Mouse (Mus musculus) mouse embryonic stem cell (cell line): Measurements from ENCODE around the gene Cebpe.

ENCODE experiments used
- in situ Hi-C, 2 experiments: fragments of 300-500 bp; cut with MboI; formaldehyde crosslinking; loops; 1 replicate in 1 of 2; 3 replicates in 1 of 2; pipeline ENCODE4 v1.14.3; 2019 to 2020; ENCODE audit warnings: low sequenced_read_pairs in 2 of 2, low pct_unique_long_range_greater_than_20kb in 1 of 2, mixed read lengths in 1 of 2; ENCODE audit not compliant: unreplicated experiment in 1 of 2

Gene Cebpe

DNA sequence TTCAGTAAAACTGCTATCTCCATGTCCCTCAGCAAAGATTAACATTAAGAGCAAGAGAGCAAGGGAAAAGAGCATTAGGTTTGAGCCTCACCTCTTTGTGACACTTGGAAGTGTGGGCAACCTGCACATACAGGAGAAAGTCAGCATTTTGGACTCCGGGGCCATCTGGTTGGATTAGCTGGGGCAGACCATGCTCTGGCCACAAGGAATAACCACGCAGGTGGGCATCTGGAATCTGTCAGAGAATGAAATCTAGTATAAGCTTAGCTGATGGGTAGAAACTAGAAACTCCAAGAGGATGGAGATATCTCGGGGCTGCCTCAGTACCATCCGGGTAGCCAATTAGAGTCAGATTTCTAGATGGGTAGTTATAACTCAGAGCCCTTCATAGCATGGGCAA is 15.2 kb downstream of the Cebpe start:
- in situ Hi-C loops, result no loop called here

DNA sequence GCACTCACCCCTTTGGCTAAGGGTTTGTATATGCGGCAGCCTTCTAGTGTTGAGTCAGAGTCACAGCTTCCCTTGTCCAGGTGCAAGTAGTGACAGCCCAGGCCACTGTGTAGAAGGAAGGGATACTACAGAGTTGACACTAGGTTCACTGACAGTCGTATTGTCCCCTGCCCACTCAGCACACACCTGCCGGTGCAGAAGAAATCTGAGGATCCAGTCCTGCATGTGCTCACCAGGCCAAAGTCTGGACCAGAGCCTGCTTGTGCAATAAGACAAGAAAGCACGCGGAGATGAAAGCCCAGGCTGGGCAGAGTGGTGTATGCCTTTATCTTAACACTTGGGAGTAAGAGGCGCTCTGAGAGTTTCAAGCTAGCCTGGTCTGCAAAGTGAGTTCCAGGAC is 16.9 kb downstream of the Cebpe start:
- in situ Hi-C loops, result no loop called here

DNA sequence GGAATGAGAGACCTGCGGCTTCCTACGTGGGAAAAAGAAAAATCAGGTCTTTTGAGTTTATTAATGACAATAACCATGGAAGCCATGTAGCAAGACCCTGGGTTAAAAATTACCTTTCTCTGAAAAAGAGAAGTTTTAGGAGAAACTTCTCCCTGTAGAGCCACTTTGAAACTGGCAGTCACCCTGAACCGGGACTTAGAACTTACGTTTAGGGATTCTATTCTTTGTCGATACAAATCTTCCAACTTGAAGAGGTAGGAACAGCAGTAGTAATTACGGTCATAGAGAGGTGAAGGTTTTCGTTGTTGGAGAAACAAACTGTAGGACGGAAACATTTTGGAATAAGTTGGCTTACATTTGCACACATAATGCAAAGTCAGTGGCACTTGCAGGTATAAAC is 24.7 kb downstream of the Cebpe start:
- in situ Hi-C loops, result no loop called here

DNA sequence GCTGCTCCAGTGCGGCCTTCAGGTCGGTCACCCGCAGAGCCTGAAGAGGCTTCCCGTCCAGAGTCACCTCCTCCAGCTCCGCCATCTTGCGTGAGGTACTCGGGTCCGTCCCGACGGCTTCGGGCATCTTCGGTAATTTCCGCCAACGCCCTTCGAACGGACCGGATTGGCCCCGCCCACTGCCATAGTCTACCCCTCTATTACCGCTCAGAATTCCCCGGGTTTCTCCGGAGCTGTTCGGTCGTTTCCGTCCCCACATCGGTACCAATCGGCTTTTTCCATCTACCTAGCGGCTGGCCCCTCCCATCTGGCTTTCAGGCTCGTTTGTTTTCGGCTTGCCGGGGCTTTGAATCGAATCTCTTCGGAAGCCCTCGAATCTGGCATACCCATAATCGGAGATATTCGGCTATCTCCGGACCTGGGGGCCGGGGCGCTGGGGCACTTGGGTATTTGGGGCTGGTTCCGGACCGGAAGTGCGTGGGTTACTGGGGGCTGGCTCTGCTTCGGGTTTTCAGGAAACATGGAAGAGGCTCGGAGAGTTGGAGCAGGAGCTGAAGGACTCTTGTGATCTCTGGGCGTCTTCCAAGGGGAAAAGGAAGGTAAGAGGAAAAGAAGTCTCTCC is 25.3 kb downstream of the Cebpe start, which contains the start of gene Acin1:
Acin1 (minus strand) TSS at position 410 of the 622 bp plus-strand sequence.
- in situ Hi-C loops, result no loop called here

DNA sequence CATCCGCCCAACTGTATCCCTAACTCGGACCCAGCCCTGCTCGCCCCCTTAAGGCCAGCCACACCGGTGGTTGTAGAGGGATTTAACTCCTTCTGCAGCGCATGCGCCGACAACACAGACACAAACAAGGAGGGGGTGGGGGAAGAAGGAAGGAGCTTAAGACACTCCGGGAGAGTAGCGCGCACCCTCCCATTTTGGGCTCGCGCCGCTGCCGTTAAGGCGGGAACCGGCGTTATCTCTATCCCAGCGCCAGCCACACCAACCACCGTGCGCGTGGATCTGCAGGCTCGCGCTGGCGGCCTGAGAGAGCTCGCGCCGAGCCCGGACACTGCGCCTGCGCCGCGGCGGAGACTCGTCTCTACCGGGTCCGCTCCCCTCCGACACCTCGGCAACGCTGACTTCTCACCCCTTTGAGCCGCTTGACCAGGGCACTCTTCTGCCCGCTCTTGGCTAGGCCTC is 25.9 kb downstream of the Cebpe start, which contains the start of gene 1700123O20Rik:
1700123O20Rik (plus strand) TSS at position 154 of the 459 bp plus-strand sequence.
- in situ Hi-C loops, result no loop called here

DNA sequence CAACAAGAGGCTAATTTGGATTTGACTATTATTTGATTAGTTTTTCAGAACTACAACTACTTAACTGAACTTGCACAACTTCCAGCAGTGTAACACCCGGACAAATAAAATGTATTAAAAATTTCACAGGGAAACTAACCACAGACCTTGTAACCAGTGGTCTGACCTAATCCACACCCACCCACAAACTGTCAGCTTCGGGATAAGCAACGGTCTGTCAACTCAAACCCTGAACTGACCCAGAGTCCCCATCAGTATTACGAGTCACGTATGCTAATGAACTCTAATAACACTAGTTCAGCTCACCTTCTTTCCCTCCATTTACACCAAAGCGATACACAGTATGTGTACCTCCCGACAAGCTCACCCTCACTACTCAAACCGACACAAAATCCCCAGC is 26.5 kb downstream of the Cebpe start:
- in situ Hi-C loops, result no loop called here

DNA sequence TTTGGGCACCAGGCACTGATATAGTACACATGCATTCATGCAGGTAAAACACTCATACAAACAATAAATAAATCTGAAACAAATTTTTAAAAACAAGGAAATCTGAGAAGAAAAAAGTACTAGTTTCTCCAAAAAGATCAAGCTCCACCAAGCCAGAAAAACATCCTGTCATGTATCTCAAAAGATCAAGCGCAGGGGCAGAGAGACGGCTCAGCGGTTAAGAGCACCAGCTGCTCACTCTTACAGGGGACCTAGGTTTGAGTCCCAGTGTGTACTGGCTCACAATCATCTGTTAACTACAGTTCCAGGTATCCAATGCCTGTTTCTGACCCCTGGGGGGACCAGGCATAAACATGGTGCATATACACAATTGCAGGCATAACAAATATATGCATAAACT is 29.6 kb downstream of the Cebpe start:
- in situ Hi-C loops, result no loop called here

DNA sequence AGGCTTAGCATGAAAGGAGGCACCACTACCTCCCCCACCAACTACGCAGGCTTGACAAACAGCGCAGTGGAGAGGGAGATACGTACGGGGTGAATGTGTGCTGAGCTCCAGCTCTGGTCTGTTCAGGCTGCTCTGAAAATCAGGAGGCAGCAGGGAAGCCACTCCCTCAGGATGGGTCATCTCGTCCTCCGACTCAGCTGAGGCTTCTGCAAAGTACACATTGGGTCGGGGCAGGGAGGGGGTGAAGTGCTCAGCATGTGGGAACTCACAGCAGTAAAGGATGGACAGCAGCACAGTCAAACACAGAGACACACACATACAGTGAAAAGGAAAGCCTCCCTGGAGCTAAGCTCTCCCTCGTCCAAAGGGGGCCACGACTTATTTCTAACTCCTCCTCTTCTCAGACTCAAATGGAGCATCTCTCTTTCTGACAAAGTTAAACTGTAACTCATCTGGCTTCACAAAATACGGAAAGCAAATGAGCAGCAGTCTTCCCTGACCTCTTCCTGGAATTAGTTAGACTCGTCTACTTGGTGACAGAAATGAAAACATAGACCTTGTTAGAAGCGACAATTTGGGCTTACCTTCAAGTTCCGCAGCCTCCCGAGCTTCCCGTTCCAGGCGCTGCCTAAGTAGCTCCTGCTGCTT is 33.2 kb downstream of the Cebpe start:
- in situ Hi-C loops, result no loop called here

DNA sequence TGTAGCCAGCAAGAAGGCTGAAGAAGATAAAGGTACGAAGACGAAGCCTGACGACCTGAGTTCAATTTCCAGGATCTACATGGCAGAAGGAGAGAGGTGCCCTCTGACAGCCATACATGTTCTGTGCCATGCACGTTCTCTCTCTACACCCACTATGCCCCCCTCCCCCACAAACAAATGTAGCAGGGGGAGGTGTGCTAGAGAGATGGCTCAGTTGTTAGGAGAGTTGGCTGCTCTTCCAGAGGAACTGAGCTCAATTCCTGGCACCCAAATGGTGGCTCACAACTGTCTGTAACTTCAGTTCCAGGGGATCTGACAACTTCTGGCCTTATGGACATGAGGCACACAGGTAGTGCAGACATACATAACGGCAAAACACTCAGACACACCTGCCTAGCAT is 35.7 kb downstream of the Cebpe start:
- in situ Hi-C loops, result no loop called here

DNA sequence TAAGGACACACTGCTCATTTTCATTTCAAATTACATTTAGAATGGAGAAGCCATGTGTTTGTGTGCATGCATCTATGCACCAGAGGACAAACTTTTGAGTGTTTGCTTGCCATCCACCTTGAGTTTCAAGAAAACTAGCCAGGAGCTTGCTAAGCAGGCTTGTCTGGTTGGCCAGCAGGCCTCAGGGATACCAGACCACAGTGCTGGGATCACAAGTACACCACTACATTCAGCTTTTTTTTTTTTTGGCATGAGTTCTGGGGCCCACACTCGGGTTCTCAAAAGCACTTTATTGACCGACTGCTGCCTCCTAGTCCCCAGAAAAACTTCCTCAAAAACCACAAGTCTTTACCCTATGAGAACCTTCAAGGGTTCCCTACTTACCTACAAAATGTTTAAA is 37.7 kb downstream of the Cebpe start:
- in situ Hi-C loops, result no loop called here

DNA sequence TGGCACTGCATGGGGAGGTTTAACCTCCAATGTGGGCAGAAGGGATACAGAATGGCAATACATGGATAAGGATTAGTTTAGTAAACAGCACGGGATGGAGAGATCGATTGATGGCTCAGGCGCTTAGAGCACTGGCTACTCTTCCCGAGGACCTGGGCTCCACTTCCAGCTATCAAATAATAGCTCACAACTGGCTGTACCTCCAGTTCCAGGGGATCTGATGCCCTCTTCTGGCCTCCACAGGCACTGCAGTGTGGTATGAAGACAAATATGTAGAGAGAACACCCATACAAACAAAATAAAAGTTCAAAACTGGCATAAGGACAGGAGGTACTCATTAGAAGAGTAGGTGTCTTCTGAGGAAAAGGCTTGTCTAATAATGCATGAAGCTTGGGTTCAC is 42.6 kb downstream of the Cebpe start:
- in situ Hi-C loops, result no loop called here

DNA sequence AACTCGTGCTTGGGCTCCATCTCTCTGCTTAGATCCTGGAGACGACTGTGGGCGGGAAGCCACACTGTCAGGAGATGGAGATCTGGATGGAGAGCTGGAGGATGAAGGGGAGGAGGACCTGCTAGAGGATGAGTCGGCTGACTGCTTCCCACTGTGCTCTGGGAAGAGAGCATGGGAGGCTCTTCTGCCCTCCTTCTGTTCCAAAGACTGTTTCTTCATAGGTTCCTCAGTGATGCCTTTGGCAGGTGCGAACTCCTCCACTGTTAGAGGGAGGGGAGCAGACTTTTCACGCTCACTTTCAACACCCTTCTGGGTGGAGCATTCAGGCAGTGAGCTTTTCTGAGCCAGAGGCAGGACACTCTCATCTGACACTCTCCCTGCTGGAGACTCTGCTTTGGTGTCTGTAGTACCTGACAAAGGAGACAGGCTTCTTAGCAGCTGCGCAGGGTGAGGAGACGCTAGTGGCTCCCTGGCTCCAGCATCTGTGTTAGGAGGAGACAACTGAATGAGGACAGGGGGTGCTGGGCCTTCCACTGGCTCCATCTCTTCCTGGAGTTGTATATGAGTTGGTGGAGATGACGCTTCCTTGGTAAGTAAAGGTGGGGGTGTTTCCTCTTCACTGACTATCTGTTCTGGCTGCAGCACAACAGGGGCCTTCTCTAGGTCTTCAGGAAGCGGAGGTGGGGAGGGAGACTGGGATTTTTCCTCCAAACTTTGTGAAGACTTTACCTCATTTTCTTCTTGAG is 47.3 kb downstream of the Cebpe start:
- in situ Hi-C loops, result no loop called here
